Mouse (Mus musculus) R1 (cell line): ENCODE results near the gene Cracr2a.
A peak's percentile ranks its signal among the peaks of the same experiment; 100 is the strongest.

Experiments
- DNase-seq: peaks from one replicate; pipeline ENCODE4 v3.0.0-alpha.2; 2018; ENCODE audit warnings: low read depth, low spot score

The Cracr2a gene

GRCm38 (mm10) chr6:127692298-127692697 lies 131.2 kb downstream of the Cracr2a start:
- peak; percentile 42 for DNase-seq

DNA sequence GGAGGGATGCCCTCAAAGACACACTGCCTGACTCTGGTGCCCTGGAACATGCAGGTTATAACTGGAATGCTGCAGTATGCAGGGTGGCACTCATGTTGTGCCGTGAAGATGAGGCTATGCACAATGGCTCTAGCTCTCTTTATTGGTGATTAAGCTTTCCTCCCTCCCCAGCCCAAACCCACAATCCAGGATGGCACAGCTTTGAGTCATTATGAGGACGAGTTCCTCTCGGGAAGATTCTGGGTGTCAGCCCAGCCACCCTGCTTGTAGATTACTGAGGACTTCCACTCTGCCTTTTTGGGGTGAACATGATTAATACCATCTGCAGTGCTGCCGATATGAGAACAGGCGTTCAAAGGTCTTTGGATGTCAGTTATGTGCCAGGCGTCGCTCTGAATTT lies 132.5 kb downstream of the Cracr2a start:
- DNase-seq: no peak

GRCm38 (mm10) chr6:127701036-127701783 lies 140.1 kb downstream of the Cracr2a start:
- DNase-seq: peak; percentile 85

DNA sequence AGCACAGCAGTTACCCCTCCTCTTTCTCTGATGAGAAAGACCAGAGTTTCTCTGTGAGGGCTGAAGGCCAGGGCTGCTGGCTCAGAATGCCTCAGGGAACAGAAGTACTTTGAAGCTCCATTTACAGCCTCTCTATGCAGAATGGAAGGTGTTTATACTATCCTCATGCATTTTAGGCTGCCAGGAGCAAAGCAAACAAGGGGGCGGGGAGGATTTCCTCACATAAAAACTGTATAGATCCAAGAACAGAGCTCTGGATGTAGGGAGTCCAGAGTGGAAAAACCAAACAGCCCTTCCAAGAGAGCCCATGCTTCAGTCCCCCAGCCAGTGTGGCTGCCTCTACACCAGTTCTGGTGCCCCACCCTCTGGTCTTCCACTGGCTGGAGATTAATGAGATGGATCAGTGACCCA lies 147.1 kb downstream of the Cracr2a start:
- no peak for DNase-seq

- no peak for DNase-seq
Observed at GRCm38 (mm10) chr6:127714906-127715305, 153.8 kb downstream of the Cracr2a start.

- no peak for DNase-seq
Observed at GRCm38 (mm10) chr6:127715428-127715827, 154.3 kb downstream of the Cracr2a start.

DNA sequence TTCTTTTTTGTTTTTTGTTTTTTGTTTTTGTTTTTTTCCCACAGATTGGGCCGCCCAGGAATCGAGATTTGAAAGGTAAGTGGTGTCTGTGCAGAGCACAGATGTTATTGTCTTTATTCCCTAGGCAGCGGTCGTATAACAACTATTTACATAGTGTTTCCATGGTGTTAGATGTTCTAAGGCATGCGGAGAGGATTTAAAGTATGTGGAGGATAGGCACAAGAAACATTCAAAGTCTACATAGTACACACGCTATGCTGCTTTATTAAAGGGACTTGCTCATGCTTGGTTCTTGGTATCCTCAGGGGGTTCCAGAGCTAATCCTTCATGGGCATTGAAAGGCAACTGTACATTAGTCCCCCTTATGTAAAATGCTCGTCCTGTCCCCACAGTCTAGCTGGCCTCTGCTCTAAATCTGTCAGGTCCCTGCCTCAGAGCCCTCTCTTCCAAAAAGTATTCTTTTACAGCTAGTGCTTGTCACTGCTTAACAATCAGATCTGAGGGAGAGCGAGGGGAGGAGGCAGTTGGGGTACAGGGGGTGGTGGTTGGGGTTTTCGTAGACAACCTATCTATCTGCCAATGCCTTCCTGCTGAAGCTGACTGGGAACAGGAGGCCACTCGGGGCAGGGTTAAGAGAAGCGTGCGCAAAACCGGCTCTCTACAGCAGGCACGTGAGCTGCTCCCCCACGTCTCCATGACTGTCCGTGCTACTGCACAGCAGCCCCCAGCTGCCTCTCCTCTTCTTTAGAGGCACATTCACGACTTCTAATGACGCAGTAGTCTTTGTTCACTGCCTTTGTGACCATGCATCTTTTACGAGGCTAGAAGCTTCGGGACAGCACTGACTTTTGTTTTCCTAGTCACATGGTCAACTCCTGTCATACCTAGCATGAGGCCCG lies 156.3 kb downstream of the Cracr2a start:
- DNase-seq: no peak

- no peak for DNase-seq
Observed at GRCm38 (mm10) chr6:127719875-127720274, 158.7 kb downstream of the Cracr2a start.

DNA sequence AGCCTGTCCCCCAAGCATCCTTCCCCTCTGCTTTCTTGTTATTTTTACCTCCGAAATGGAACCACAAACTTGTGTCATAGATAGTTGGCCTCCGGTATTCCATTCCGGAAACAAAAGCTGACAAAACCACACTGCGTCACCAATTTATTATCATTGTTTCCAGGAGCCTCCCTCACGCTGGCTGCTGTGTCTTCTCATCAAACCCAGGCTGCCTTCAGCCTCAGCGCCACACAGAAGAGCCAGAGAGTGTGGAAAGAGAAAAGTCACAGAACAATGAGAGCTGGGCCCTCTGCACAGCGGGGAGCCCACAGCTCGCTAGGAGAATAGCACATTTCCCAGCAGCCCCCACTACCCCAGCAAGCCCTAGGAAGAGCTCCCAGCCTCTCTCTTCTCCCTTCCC lies 162.0 kb downstream of the Cracr2a start:
- peak; percentile 69 for DNase-seq
